Mouse (Mus musculus) spleen, postnatal 0 days (tissue): Measurements from ENCODE around the gene Mrps30. TPM values are rescaled to one million over a fixed set of nuclear protein-coding genes. Genes with fewer than 3 reads are reported as not detected.

ENCODE experiments used
- polyA plus RNA-seq: library from polyadenylated mRNA; unstranded; fragments of >200 nt; fragmentation: Nextera tagmentation; extraction: Ambion mirVana; gene quantifications from 2 replicates; pipeline ENCODE4 v1.2.1, GENCODE M21; 2015

The Mrps30 gene
- 22.1 and 22.4 TPM in 2 replicates for polyA plus RNA-seq

GRCm38 (mm10) chr13:118386511-118387447 lies at the start of gene Mrps30, which contains the start of gene B430218F22Rik:
Gene Mrps30 (minus strand): TSS chr13:118387252.
Gene B430218F22Rik (plus strand): TSS chr13:118386630.

Other genes starting within 250 kb of the Mrps30 start
- 0.44 and 0.81 TPM in 2 replicates for gene B430218F22Rik, start 622 bp downstream of the Mrps30 start, polyA plus RNA-seq